Mouse (Mus musculus) right cerebral cortex, adult 18-20 months (tissue): ENCODE measurements around the gene Ppp1r15b.

ENCODE experiments used
- DNase-seq: peaks from one replicate; pipeline ENCODE4 v3.0.0; 2022; ENCODE audit warnings: mixed read lengths

Ppp1r15b gene

GRCm38 (mm10) chr1:133124137-133124536, 6.8 kb upstream of the Ppp1r15b start:
- DNase-seq = no peak

GRCm38 (mm10) chr1:133125640-133126364, 5.1 kb upstream of the Ppp1r15b start:
- no peak for DNase-seq

DNA sequence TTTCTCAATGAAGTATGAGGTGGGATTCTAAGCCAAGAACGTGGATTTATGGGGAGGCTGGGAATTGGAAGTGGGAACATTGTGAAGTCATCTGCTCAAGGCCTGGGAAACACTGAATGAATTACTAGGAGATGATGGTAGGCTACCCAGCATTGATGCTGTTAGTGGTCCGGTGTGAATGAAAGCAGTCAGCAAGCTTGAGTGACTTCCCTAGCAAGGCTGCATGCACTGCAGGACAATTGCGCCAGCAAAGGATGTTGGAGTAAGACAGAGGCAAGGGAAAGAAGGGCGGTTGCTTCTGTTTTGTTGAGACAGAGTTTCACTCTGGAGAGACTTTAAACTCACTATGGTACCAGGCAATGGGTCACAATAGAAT, 4.6 kb upstream of the Ppp1r15b start:
- no peak for DNase-seq

DNA sequence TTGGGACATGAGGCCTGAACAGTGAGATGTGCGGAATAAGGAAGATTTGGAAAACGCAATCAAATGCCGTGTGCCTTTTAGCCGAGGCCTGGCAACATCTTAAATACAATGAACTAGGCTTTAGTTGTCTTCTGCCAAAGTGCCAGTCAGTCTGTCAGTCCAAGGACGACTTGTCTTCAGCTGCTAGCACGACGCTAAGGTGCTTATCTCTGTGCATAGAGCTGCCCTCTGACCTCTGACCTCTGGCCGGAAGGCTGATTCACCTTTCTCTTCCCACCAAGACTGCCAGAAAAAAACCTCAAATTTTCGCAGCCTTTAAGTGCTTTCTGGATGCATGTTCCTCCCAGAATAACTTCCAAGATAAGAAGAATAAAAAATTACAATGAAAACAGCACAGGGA, 3.6 kb upstream of the Ppp1r15b start:
- DNase-seq = no peak

DNA sequence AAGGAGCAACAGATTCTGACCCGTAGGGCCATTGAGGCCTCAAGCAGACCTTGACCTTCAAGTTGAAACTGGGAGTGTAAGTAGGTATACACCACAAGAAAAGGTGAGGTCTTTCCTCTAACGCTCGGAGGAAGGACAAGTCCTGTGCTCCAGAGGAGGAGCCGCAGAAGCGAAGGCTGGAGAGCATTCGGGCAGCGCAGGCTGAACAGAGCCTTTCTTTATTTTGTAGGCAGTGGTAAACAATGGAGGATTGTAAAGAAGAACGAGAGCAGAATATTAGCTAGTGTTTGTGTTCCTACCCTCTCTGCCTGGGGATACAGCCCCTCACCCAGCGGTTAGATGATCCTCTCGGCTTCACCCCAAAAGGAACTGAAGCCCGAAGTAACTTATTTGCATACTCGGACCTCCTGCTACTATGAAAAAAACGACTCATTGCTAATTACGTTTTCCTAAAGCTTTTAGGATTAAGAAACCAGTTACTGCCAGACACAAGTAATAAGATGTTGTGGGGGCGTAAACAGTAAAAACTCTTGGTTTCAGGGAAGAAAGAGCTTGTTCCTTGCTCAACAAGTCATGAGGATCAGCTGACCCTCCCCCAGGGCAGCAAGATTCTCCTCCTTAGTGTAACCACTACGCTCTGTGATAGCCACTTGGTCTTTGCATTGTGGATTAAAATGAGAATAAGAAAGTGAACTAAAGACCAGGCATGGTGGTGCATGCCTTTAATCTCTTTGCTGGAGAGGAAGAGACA, 1.3 kb upstream of the Ppp1r15b start:
- DNase-seq = peak; percentile 21

GRCm38 (mm10) chr1:133131561-133131905, 590 bp downstream of the Ppp1r15b start:
- DNase-seq = no peak

- DNase-seq = no peak
Measured at GRCm38 (mm10) chr1:133131936-133132335, 993 bp downstream of the Ppp1r15b start.

DNA sequence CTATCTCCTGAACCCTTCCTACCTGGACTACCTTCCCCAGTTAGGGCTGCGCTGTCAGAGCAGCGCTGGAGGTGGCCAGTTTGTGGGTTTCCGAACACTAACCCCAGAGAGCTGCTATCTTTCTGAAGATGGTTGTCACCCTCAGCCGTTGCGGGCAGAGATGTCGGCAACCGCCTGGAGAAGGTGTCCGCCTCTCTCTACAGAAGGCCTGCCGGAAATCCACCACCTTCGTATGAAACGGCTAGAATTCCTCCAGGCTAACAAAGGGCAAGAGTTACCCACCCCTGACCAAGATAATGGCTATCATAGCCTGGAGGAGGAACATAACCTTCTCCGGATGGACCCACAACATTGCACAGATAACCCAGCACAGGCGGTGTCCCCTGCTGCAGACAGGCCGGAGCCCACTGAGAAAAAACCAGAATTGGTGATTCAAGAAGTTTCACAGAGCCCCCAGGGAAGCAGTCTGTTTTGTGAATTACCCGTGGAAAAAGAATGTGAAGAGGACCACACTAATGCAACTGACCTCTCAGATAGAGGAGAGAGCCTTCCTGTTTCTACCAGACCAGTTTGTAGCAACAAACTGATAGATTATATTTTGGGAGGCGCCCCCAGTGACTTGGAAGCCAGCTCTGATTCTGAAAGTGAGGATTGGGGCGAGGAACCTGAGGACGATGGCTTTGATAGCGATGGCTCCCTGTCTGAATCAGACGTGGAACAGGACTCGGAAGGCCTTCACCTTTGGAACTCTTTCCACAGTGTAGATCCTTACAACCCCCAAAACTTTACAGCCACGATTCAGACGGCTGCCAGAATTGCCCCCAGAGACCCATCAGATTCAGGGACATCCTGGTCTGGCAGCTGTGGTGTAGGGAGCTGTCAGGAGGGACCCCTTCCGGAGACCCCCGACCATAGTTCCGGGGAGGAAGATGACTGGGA, 1.7 kb downstream of the Ppp1r15b start:
- DNase-seq = no peak

GRCm38 (mm10) chr1:133133425-133133824, 2.5 kb downstream of the Ppp1r15b start:
- DNase-seq = no peak

DNA sequence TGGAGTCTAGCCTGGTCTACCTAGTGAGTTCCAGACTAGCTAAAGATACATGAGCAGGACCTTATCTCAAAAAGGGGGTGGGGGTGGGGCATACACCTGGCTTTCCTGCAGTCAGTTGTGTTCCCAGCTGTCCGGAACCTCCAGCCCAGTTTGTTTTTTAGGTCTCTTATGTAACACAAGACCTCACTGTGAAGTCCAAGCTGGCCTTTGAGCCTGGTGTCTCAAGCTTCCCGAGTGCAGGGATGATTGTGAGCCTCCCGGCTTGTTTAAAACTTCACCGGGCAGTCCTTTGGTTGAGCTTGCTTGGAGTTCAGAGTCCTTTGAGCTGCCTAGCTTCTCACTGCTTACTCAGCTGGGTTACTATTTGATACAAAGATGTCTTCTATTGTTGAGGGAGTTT, 3.1 kb downstream of the Ppp1r15b start:
- DNase-seq = no peak

GRCm38 (mm10) chr1:133134881-133135280, 3.9 kb downstream of the Ppp1r15b start:
- no peak for DNase-seq

- no peak for DNase-seq
Measured at GRCm38 (mm10) chr1:133135808-133136207, 4.9 kb downstream of the Ppp1r15b start.

GRCm38 (mm10) chr1:133138401-133138800, 7.5 kb downstream of the Ppp1r15b start:
- DNase-seq = no peak

- peak; percentile 42 for DNase-seq
Measured at GRCm38 (mm10) chr1:133146014-133147009, 15.4 kb downstream of the Ppp1r15b start.

GRCm38 (mm10) chr1:133147324-133147723, 16.4 kb downstream of the Ppp1r15b start:
- DNase-seq = no peak

GRCm38 (mm10) chr1:133148122-133148521, 17.2 kb downstream of the Ppp1r15b start:
- DNase-seq = no peak

DNA sequence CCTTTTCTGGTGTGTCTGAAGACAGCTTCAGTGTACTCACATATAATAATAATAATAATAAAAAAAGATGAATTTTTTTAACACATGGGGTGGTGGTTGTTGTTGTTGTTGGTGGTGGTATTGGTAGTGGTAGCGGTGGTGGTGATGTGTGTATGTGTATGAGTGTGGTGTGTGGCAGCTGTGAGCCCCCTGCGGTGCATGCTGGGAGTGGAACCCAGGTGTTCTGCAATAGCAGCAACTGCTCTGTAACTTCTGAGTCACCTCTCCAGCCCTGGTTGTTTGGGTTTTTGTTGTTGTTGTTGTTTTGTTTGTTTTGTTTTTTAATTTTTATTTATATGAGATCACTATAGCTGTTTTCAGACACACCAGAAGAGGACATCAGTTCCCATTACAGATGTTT, 19.6 kb downstream of the Ppp1r15b start:
- no peak for DNase-seq

GRCm38 (mm10) chr1:133152213-133152612, 21.3 kb downstream of the Ppp1r15b start:
- no peak for DNase-seq

DNA sequence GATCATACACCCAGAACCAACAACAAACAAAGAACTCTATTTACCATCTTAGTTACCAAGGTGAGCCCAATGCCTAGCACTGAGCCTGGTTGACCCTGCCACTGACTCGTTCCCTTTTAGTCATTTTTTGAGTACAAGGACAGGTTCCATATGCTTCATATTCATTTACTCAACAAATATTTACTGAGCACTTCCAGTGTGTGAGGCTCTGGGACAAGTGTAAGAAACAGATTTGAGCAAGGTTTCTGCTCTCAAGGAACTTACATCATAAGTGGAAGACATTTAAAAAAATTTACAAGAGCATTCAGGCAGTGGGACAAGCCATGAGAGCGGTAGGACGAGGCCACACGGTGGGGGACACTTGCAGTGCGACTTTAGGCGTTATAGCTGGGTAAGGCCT, 24.3 kb downstream of the Ppp1r15b start:
- DNase-seq = no peak

- peak; percentile 79 for DNase-seq
Measured at GRCm38 (mm10) chr1:133159128-133159564, 28.2 kb downstream of the Ppp1r15b start.

- DNase-seq = no peak
Measured at GRCm38 (mm10) chr1:133161559-133161958, 30.6 kb downstream of the Ppp1r15b start.

- DNase-seq = no peak
Measured at GRCm38 (mm10) chr1:133162046-133162445, 31.1 kb downstream of the Ppp1r15b start.
